Mouse (Mus musculus): ENCODE measurements at regions not wholly inside any gene's neighbourhood (a gene's known extent, or its start where the extent isn't known, plus 50 kb on each side); places are given as distances from the start of the nearest gene placed in this dataset.

DNA sequence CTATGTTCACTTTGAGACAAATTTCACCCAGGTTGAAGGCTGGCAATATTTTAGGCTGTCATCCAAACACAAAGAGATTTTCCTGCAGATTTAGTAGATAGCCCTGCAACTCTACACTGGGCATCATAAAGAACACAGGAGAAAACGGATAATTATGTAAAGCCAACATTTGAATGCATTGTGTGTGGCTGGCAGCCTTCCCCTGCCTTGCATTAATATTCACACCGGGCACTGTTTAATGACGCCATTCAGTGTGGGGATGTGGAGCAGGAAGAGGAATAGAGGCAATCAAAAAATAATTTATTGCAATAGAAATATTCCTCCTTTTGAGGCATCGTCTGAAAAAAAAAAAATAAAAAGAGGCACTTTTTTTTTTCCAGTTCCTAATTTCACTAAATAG is 105.7 kb downstream of the Samd5 start:
- no peak overlapping the region for H3K4me2 ChIP-seq (ENCODE audit: low read depth, low read length)
- H3K4me3 ChIP-seq (replicated peaks; ENCODE audit: low read length) = no peak overlapping the region
- peaks cover 4% of the 10 kb centered on the region; the same call in 1 of the 2 replicates for H3K9me3 ChIP-seq (replicated peaks; ENCODE audit: control insufficient read depth, low read length)
- no peaks in the 10 kb centered on the region for H3K36me3 ChIP-seq (ENCODE audit: control insufficient read depth, insufficient read depth, low read length)
- 63% methylated on average over 4 of the region's 4 CpGs for WGBS
- ATAC-seq (ENCODE audit: insufficient read depth, low FRiP score) = no peak
- no peak overlapping the region for H3K9ac ChIP-seq (ENCODE audit: low read length)
- no peaks in the 10 kb centered on the region for H3K4me1 ChIP-seq (ENCODE audit: control insufficient read depth, insufficient read depth, low read length)
- no peak overlapping the region for H3K27ac ChIP-seq (ENCODE audit: low read length)
- no peaks in the 10 kb centered on the region for H3K27me3 ChIP-seq (ENCODE audit: control insufficient read depth, insufficient read depth, low read length)

DNA sequence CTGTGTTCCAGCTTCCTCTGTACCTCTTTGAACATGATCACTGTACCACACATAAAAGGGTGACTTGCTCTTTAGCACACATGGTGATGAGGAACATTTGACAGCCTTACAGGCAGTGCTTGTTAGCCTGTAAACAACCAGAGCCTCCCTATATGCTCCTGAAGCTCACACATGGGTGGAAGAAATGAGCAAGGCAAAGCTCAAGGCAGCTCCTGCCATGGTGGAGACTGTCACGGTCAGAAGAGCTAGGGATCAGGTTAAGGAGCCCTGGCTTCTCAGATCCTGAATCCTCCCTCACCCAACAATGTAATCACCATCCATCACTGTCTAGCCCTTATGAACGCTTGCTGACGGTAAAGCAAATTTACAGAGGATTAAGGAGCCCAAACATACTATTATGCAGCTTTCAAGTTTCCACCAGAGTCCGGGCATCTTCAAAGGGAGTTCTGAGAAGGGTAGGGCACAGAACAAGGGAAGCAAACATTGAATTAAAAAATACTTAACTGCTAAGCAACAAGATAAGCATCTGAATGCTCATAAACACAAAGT is 117.4 kb downstream of the Samd5 start:
- H3K4me1 ChIP-seq (ENCODE audit: control insufficient read depth, insufficient read depth, low read length) = peaks cover 11% of the 10 kb centered on the region
- no peaks in the 10 kb centered on the region for H3K36me3 ChIP-seq (ENCODE audit: control insufficient read depth, insufficient read depth, low read length)
- H3K9me3 ChIP-seq (replicated peaks; ENCODE audit: control insufficient read depth, low read length) = no peaks in the 10 kb centered on the region
- H3K27me3 ChIP-seq (ENCODE audit: control insufficient read depth, insufficient read depth, low read length) = no peaks in the 10 kb centered on the region
- peak; percentile 89 for ATAC-seq (ENCODE audit: insufficient read depth, low FRiP score)
- 18% methylated on average over 4 of the region's 4 CpGs for WGBS
- H3K4me2 ChIP-seq (ENCODE audit: low read depth, low read length) = no peak overlapping the region
- H3K4me3 ChIP-seq (replicated peaks; ENCODE audit: low read length) = no peak overlapping the region
- H3K9ac ChIP-seq (ENCODE audit: low read length) = no peak overlapping the region
- H3K27ac ChIP-seq (ENCODE audit: low read length) = peak overlapping the region; percentile 87

- Histone ChIP-seq H3K4me2 (ENCODE audit: low read depth, low read length) (no peak overlapping the region), H3K9me3 (replicated peaks; ENCODE audit: control insufficient read depth, low read length) (no peaks in the 10 kb centered on the region), H3K4me3 (replicated peaks; ENCODE audit: low read length) (no peak overlapping the region), H3K4me1 (ENCODE audit: control insufficient read depth, insufficient read depth, low read length) (peaks cover 11% of the 10 kb centered on the region), H3K27me3 (ENCODE audit: control insufficient read depth, insufficient read depth, low read length) (no peaks in the 10 kb centered on the region), H3K27ac (ENCODE audit: low read length) (peak overlapping the region; percentile 87), H3K9ac (ENCODE audit: low read length) (no peak overlapping the region), H3K36me3 (ENCODE audit: control insufficient read depth, insufficient read depth, low read length) (no peaks in the 10 kb centered on the region)
- 11% methylated on average over 1 of the region's 1 CpGs for WGBS
- ATAC-seq (ENCODE audit: insufficient read depth, low FRiP score) = no peak
Observed at GRCm38 (mm10) chr10:9557092-9557491, 117.9 kb downstream of the Samd5 start.

GRCm38 (mm10) chr10:9553946-9554345 is 121.1 kb downstream of the Samd5 start:
- no peak overlapping the region for H3K9ac ChIP-seq (ENCODE audit: low read length)
- H3K4me1 ChIP-seq (ENCODE audit: control insufficient read depth, insufficient read depth, low read length) = peaks cover 19% of the 10 kb centered on the region
- no peak overlapping the region for H3K4me2 ChIP-seq (ENCODE audit: low read depth, low read length)
- no peak overlapping the region for H3K27ac ChIP-seq (ENCODE audit: low read length)
- no peak for ATAC-seq (ENCODE audit: insufficient read depth, low FRiP score)
- WGBS = 58% methylated on average over 3 of the region's 3 CpGs
- no peaks in the 10 kb centered on the region for H3K36me3 ChIP-seq (ENCODE audit: control insufficient read depth, insufficient read depth, low read length)
- no peaks in the 10 kb centered on the region for H3K9me3 ChIP-seq (replicated peaks; ENCODE audit: control insufficient read depth, low read length)
- H3K27me3 ChIP-seq (ENCODE audit: control insufficient read depth, insufficient read depth, low read length) = no peaks in the 10 kb centered on the region
- no peak overlapping the region for H3K4me3 ChIP-seq (replicated peaks; ENCODE audit: low read length)

DNA sequence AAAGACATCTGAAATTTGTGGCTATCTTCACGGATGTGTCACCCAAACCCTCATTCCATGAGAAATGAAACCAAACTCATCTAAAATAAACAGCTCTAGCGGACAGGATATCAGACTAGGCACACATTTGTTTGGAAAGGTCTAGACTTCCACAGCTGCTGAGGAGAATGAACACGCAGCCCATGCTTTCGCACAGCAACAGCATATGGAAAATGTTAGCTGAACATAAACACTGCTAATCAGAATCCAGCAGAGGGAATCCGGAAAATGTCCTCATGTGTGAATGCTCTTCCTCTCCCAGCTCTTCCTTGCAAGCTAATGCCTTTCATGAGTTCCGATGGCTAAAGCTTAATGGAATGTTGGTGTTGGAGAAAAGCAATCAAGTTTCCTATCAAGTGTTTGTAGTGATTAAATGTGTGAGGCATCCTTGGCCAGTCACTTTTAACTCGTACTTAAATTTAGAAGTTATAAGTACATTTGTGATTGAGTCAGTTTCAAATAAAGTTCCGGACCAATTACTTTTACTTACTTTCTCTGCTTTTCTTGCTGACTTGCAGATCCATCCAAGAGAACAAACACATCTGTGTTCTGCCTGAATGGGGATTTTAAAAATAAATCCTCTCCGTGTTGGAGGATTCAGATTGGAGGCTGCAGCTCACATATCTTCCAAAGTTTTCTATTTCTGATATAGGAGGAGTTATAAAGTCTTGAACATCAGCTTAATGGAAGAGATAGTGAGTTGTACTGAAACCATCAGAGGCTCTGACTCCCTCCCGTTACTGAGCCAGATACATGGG is 124.9 kb downstream of the Samd5 start:
- 29% methylated on average over 10 of the region's 10 CpGs for WGBS

DNA sequence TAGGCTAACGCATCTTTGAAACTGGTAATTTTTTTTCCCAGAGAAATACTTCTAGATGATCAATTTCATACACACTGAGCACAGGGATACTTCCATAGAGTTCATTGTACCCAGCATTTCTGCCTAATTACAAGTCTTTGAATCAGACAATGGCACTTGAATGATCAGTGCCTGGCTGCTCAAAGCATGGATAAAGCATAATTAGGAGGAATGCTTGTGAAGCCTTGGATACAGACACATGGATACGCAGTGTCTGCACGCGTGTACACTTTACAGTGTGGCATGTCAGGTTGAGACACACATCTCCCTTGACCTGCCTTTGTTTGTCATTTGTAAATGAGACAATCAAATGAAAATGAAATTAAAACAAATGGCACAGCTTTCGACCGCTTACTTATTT is 129.2 kb downstream of the Samd5 start:
- H3K4me1 ChIP-seq (ENCODE audit: control insufficient read depth, insufficient read depth, low read length) = peaks cover 13% of the 10 kb centered on the region
- no peaks in the 10 kb centered on the region for H3K36me3 ChIP-seq (ENCODE audit: control insufficient read depth, insufficient read depth, low read length)
- no peak overlapping the region for H3K9ac ChIP-seq (ENCODE audit: low read length)
- H3K4me3 ChIP-seq (replicated peaks; ENCODE audit: low read length) = no peak overlapping the region
- H3K27me3 ChIP-seq (ENCODE audit: control insufficient read depth, insufficient read depth, low read length) = no peaks in the 10 kb centered on the region
- no peaks in the 10 kb centered on the region for H3K9me3 ChIP-seq (replicated peaks; ENCODE audit: control insufficient read depth, low read length)
- H3K4me2 ChIP-seq (ENCODE audit: low read depth, low read length) = no peak overlapping the region
- H3K27ac ChIP-seq (ENCODE audit: low read length) = no peak overlapping the region
- no peak for ATAC-seq (ENCODE audit: insufficient read depth, low FRiP score)
- WGBS = 77% methylated on average over 6 of the region's 6 CpGs

More for the DNA sequence above, 124.9 kb downstream of the Samd5 start:
- no peaks in the 10 kb centered on the region for H3K9me3 ChIP-seq (replicated peaks; ENCODE audit: control insufficient read depth, low read length)
- no peaks in the 10 kb centered on the region for H3K36me3 ChIP-seq (ENCODE audit: control insufficient read depth, insufficient read depth, low read length)
- no peaks in the 10 kb centered on the region for H3K27me3 ChIP-seq (ENCODE audit: control insufficient read depth, insufficient read depth, low read length)
- ATAC-seq (ENCODE audit: insufficient read depth, low FRiP score) = peak; percentile 89
- H3K4me1 ChIP-seq (ENCODE audit: control insufficient read depth, insufficient read depth, low read length) = peaks cover 12% of the 10 kb centered on the region
- no peak overlapping the region for H3K9ac ChIP-seq (ENCODE audit: low read length)
- H3K4me3 ChIP-seq (replicated peaks; ENCODE audit: low read length) = no peak overlapping the region
- H3K27ac ChIP-seq (ENCODE audit: low read length) = peak overlapping the region; percentile 91
- H3K4me2 ChIP-seq (ENCODE audit: low read depth, low read length) = peak overlapping the region; percentile 42

DNA sequence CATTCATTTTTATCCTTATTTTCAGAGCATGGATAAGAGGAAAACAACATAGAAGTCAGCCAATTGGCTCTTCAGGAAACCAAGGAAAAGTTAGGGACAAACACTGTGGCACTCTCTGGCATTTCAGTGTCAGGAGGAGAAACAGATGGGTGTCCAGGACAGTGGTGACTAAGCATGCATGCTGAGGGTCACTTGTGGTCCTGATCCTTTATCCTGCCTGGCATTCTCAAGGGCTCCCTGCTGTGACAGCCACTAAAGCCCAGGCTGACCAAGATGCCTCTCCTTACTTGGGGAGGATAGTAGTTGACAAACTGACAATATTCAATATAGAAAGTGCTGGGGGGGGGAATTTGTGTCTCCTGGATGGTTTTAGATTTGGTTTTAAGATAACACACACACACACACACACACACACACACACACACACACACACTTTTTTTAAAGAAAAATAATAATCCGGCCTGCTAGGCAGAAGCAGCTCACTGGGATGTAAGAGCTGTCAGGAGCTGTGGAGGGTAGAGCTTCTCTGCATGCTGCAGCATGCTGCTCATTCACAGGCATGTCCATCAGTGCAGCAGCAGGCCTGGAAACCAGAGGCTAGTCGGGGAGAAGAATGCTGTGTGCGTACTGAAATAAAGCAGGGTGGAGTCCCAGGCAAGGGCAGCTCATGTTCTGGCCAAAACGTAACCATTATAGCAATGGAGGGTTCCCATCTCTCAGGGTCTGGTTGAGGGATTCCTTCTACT is 130.8 kb downstream of the Samd5 start:
- Histone ChIP-seq H3K27ac (ENCODE audit: low read length) (no peak overlapping the region; the same call in 1 of the 2 replicates), H3K4me2 (ENCODE audit: low read depth, low read length) (no peak overlapping the region), H3K36me3 (ENCODE audit: control insufficient read depth, insufficient read depth, low read length) (no peaks in the 10 kb centered on the region), H3K4me1 (ENCODE audit: control insufficient read depth, insufficient read depth, low read length) (peaks cover 9% of the 10 kb centered on the region), H3K9ac (ENCODE audit: low read length) (no peak overlapping the region), H3K27me3 (ENCODE audit: control insufficient read depth, insufficient read depth, low read length) (no peaks in the 10 kb centered on the region), H3K4me3 (replicated peaks; ENCODE audit: low read length) (no peak overlapping the region), H3K9me3 (replicated peaks; ENCODE audit: control insufficient read depth, low read length) (no peaks in the 10 kb centered on the region)
- WGBS = 33% methylated on average over 4 of the region's 4 CpGs
- ATAC-seq (ENCODE audit: insufficient read depth, low FRiP score) = no peak

GRCm38 (mm10) chr10:9541579-9541978 is 133.4 kb downstream of the Samd5 start:
- peak overlapping the region; percentile 19; the same call in 1 of the 2 replicates for H3K27ac ChIP-seq (ENCODE audit: low read length)
- ATAC-seq (ENCODE audit: insufficient read depth, low FRiP score) = no peak
- no peaks in the 10 kb centered on the region for H3K36me3 ChIP-seq (ENCODE audit: control insufficient read depth, insufficient read depth, low read length)
- H3K4me3 ChIP-seq (replicated peaks; ENCODE audit: low read length) = no peak overlapping the region
- WGBS = 43% methylated on average over 1 of the region's 1 CpGs
- H3K27me3 ChIP-seq (ENCODE audit: control insufficient read depth, insufficient read depth, low read length) = no peaks in the 10 kb centered on the region
- no peak overlapping the region for H3K9ac ChIP-seq (ENCODE audit: low read length)
- no peak overlapping the region for H3K4me2 ChIP-seq (ENCODE audit: low read depth, low read length)
- no peaks in the 10 kb centered on the region for H3K9me3 ChIP-seq (replicated peaks; ENCODE audit: control insufficient read depth, low read length)
- H3K4me1 ChIP-seq (ENCODE audit: control insufficient read depth, insufficient read depth, low read length) = peaks cover 5% of the 10 kb centered on the region; the same call in 1 of the 2 replicates

DNA sequence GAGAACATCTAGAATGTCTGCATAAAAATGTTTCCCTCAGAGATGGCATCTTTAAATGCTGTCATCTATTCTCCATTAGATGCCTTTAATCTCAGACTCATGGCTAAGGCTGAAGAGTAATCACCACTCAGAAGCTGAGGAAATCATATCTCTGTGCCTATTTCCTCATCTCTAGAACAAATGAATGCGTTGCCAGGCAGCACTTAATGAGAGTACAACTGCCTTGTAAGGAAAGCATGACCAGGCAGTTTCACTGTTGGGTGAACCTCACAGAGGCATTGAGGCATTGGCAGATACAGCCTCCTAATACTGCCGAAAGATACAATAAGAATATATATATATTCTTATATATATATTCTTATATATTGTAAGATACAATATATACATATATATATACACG is 137.3 kb downstream of the Samd5 start:
- H3K9ac ChIP-seq (ENCODE audit: low read length) = no peak overlapping the region
- no peak overlapping the region for H3K27ac ChIP-seq (ENCODE audit: low read length)
- no peaks in the 10 kb centered on the region for H3K27me3 ChIP-seq (ENCODE audit: control insufficient read depth, insufficient read depth, low read length)
- 80% methylated on average over 3 of the region's 3 CpGs for WGBS
- H3K4me3 ChIP-seq (replicated peaks; ENCODE audit: low read length) = no peak overlapping the region
- H3K9me3 ChIP-seq (replicated peaks; ENCODE audit: control insufficient read depth, low read length) = no peaks in the 10 kb centered on the region
- H3K4me2 ChIP-seq (ENCODE audit: low read depth, low read length) = no peak overlapping the region
- no peaks in the 10 kb centered on the region for H3K36me3 ChIP-seq (ENCODE audit: control insufficient read depth, insufficient read depth, low read length)
- H3K4me1 ChIP-seq (ENCODE audit: control insufficient read depth, insufficient read depth, low read length) = no peaks in the 10 kb centered on the region
- no peak for ATAC-seq (ENCODE audit: insufficient read depth, low FRiP score)
